Mouse (Mus musculus) spleen, adult 2 months (tissue): ENCODE measurements at regions not wholly inside any gene's neighbourhood (a gene's known extent, or its start where the extent isn't known, plus 50 kb on each side); places are given as distances from the start of the nearest gene placed in this dataset.

Experiments used
- CTCF ChIP-seq: fragments of 200-500 bp; IDR thresholded peaks from 2 replicates; pipeline ENCODE4 v1.5.1; 2011; ENCODE audit warnings: mild to moderate bottlenecking, inconsistent platforms; ENCODE audit not compliant: insufficient read depth, insufficient read length, insufficient replicate concordance; ENCODE audit errors: extremely low read depth
- POLR2A ChIP-seq: fragments of 200-500 bp; IDR thresholded peaks from 2 replicates; pipeline ENCODE4 v1.6.1; 2011; ENCODE audit warnings: low read depth, low read length, inconsistent platforms

GRCm38 (mm10) chr1:52387062-52387461, 113.4 kb downstream of the Nab1 start:
- no peak for TF ChIP-seq CTCF
- TF ChIP-seq POLR2A, result no peak
